34 mouse cellular contexts compared by ENCODE assay signal in the genomic region with DNA sequence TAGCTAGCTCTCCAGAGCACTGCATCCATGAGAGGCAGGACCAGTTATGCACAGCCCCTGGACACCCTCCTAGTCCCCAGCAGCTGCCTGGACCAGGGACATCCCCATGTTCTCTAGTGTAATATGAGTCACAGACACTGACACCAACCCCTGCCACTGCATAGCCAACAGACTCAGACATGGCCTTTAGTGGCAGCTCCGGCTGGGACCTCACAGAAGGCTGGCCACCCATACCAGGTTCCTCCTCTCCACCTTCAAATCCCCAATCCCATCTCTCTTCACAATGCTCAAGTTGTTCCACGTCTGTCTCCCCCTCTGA. TPM values are rescaled to one million over a fixed set of nuclear protein-coding genes. Genes with fewer than 3 reads are reported as not detected.
A peak's percentile ranks its signal among the peaks of the same experiment; 100 is the strongest.
DNase-seq lines count a peak whose midpoint lies in the region; ATAC-seq and TF ChIP-seq lines count a peak whose summit lies in the region.
"Had no signal": no experiment of that assay in that cellular context is flagged by ENCODE, and none has a peak within 500 bp of the region (broad histone marks: within the 10 kb centered on the region; RNA-seq: fewer than 3 reads in every experiment).

No protein-coding gene starts in this region.

- 0 out of 2 replicates have a peak, but pooled peaks cover 5% of the 10 kb centered on the region for H3K36me3 ChIP-seq in midbrain, embryonic 12.5 days
- 0 out of 2 replicates have a peak, but pooled peaks cover 8% of the 10 kb centered on the region for H3K36me3 ChIP-seq in midbrain, embryonic 14.5 days (ENCODE audit: control insufficient read depth, insufficient read depth, low read length)
- H3K36me3 ChIP-seq in myocyte (ENCODE audit: control insufficient read depth, insufficient read depth), result peaks cover 13% of the 10 kb centered on the region
- H3K36me3 ChIP-seq: forebrain, embryonic 15.5 days; liver, embryonic 15.5 days; midbrain, embryonic 15.5 days; stomach, embryonic 15.5 days had no signal

- DNase-seq in gastrocnemius, postnatal 14 days, result peak; percentile 21
- no peak for DNase-seq in gastrocnemius, postnatal 4 days (ENCODE audit: low spot score in 2 of 2)
- no peak for DNase-seq in midbrain, embryonic 14.5 days
- peak; percentile 28 for DNase-seq in adrenal gland, postnatal 14 days
- DNase-seq in layer of hippocampus, postnatal 14 days (ENCODE audit: low spot score in 2 of 2), result no peak
- DNase-seq: B cell, adult 2 months; cerebellum, adult 8-10 months; cerebellum, postnatal 36 days; heart, adult 18-20 months; heart, postnatal 36 days; kidney, adult 9 months; kidney, postnatal 10 days; lung, embryonic 14.5 days; lung, postnatal 14 days; right cerebral cortex, postnatal 4 days; thymus, adult 18-20 months; thymus, postnatal 25 days had no signal

- no peaks in the 10 kb centered on the region for H3K4me1 ChIP-seq in midbrain, embryonic 12.5 days
- no peaks in the 10 kb centered on the region for H3K4me1 ChIP-seq in midbrain, embryonic 14.5 days (ENCODE audit: control insufficient read depth, insufficient read depth, low read length)
- H3K4me1 ChIP-seq: embryonic facial prominence, embryonic 12.5 days; forebrain, embryonic 15.5 days; hindbrain, embryonic 13.5 days; liver, embryonic 15.5 days; midbrain, embryonic 15.5 days; stomach, embryonic 15.5 days had no signal

- no peak overlapping the region for H3K4me2 ChIP-seq in midbrain, embryonic 12.5 days (replicated peaks)
- no peak overlapping the region for H3K4me2 ChIP-seq in midbrain, embryonic 14.5 days (ENCODE audit: low read length)
- no peak overlapping the region for H3K4me2 ChIP-seq in myocyte (ENCODE audit: low read depth)
- H3K4me2 ChIP-seq: embryonic facial prominence, embryonic 12.5 days; forebrain, embryonic 15.5 days; heart, embryonic 11.5 days; hindbrain, embryonic 13.5 days; liver, embryonic 15.5 days; lung, embryonic 14.5 days; midbrain, embryonic 15.5 days; neural tube, embryonic 13.5 days; stomach, embryonic 15.5 days had no signal

- no peak overlapping the region for H3K27ac ChIP-seq in midbrain, embryonic 12.5 days (replicated peaks)
- H3K27ac ChIP-seq in midbrain, embryonic 14.5 days (replicated peaks; ENCODE audit: low read depth, low read length), result no peak overlapping the region
- H3K27ac ChIP-seq: embryonic facial prominence, embryonic 12.5 days; forebrain, embryonic 10.5 days; forebrain, embryonic 15.5 days; hindbrain, embryonic 13.5 days; liver, embryonic 15.5 days; midbrain, embryonic 15.5 days; neural tube, embryonic 13.5 days; stomach, embryonic 15.5 days had no signal

- ATAC-seq in midbrain, embryonic 12.5 days (ENCODE audit: low FRiP score, low read depth), result 0 out of 2 replicates have a peak, but pooled peaks have one; percentile 16
- no peak for ATAC-seq in midbrain, embryonic 14.5 days (ENCODE audit: low FRiP score, low TSS enrichment)
- ATAC-seq: forebrain, embryonic 15.5 days had no signal

- no peak overlapping the region for H3K4me3 ChIP-seq in midbrain, embryonic 12.5 days
- no peak overlapping the region for H3K4me3 ChIP-seq in midbrain, embryonic 14.5 days (replicated peaks; ENCODE audit: low read depth, low read length)
- H3K4me3 ChIP-seq in myocyte, result no peak overlapping the region
- H3K4me3 ChIP-seq: embryonic facial prominence, embryonic 12.5 days; forebrain, embryonic 10.5 days; forebrain, embryonic 15.5 days; hindbrain, embryonic 13.5 days; liver, embryonic 15.5 days; midbrain, embryonic 15.5 days; neural tube, embryonic 13.5 days; stomach, embryonic 15.5 days had no signal

- intact Hi-C loops in gastrocnemius, postnatal 14 days (cut with DNase I; ENCODE audit: low total_unique reads), result no loop called here

- no peaks in the 10 kb centered on the region for H3K9me3 ChIP-seq in midbrain, embryonic 12.5 days
- H3K9me3 ChIP-seq in midbrain, embryonic 14.5 days (ENCODE audit: control insufficient read depth, low read length), result no peaks in the 10 kb centered on the region
- H3K9me3 ChIP-seq: embryonic facial prominence, embryonic 12.5 days; forebrain, embryonic 10.5 days; forebrain, embryonic 15.5 days; hindbrain, embryonic 13.5 days; liver, embryonic 15.5 days; midbrain, embryonic 15.5 days; neural tube, embryonic 13.5 days; stomach, embryonic 15.5 days had no signal

- H3K27me3 ChIP-seq in midbrain, embryonic 12.5 days, result no peaks in the 10 kb centered on the region
- no peaks in the 10 kb centered on the region for H3K27me3 ChIP-seq in midbrain, embryonic 14.5 days (ENCODE audit: control insufficient read depth, insufficient read depth, low read length)
- no peaks in the 10 kb centered on the region for H3K27me3 ChIP-seq in myocyte (ENCODE audit: control insufficient read depth, insufficient read depth, insufficient read length)
- H3K27me3 ChIP-seq: embryonic facial prominence, embryonic 12.5 days; forebrain, embryonic 15.5 days; hindbrain, embryonic 13.5 days; liver, embryonic 15.5 days; midbrain, embryonic 15.5 days; neural tube, embryonic 13.5 days; stomach, embryonic 15.5 days had no signal

- no peak overlapping the region for H3ac ChIP-seq in myocyte (ENCODE audit: control insufficient read depth, insufficient read length)

- 95% methylated on average over 2 of the region's 2 CpGs for WGBS in midbrain, embryonic 12.5 days
- 81% methylated on average over 2 of the region's 2 CpGs for WGBS in midbrain, embryonic 14.5 days

- TF ChIP-seq POLR2A in myocyte (IDR thresholded peaks at IDR 0.05; ENCODE audit: insufficient read length, low read depth), result no peak

- no peak overlapping the region for H3K9ac ChIP-seq in midbrain, embryonic 12.5 days (replicated peaks)
- no peak overlapping the region for H3K9ac ChIP-seq in midbrain, embryonic 14.5 days (replicated peaks; ENCODE audit: low read length)
- H3K9ac ChIP-seq: embryonic facial prominence, embryonic 12.5 days; forebrain, embryonic 15.5 days; hindbrain, embryonic 13.5 days; liver, embryonic 15.5 days; lung, embryonic 14.5 days; midbrain, embryonic 15.5 days; neural tube, embryonic 13.5 days; stomach, embryonic 15.5 days had no signal

- no peaks in the 10 kb centered on the region for H3K79me2 ChIP-seq in myocyte (ENCODE audit: control insufficient read depth, insufficient read depth)

TF ChIP-seq in myocyte, 11 proteins besides CTCF, POLR2A, EP300 and RAD21:
- TF ChIP-seq REST (IDR thresholded peaks at IDR 0.05; ENCODE audit: insufficient read depth, insufficient read length) (no peak), MYOG (IDR thresholded peaks at IDR 0.05; ENCODE audit: control insufficient read depth in 1 of 3, insufficient read depth in 1 of 3, insufficient read length in 2 of 3, low read depth in 2 of 3) (peak in 2 of 3 experiments; percentile 38 to 42), USF1 (IDR thresholded peaks at IDR 0.05; ENCODE audit: low read depth) (no peak), TCF3 (IDR thresholded peaks at IDR 0.05; ENCODE audit: insufficient read length, low read depth) (no peak), SRF (IDR thresholded peaks at IDR 0.05; ENCODE audit: control insufficient read depth, insufficient read length, low read depth) (no peak), MYOD1 (IDR thresholded peaks at IDR 0.05; ENCODE audit: control insufficient read depth in 1 of 3, insufficient read length in 2 of 3, low read depth in 2 of 3) (peak in 1 of 3 experiments; percentile 34)

RNA-seq across cellular contexts. Expression of a gene that starts 7.2 kb away (rescaled TPM):
- total RNA-seq in gastrocnemius, postnatal 14 days (2021), result not detected
- total RNA-seq in gastrocnemius, postnatal 4 days (2021), result under 1 TPM; 0.23 to 0.29 TPM
- polyA plus RNA-seq in midbrain, embryonic 12.5 days (2016; fragmentation: Nextera tagmentation; extraction: Ambion mirVana), result 0.09 and 0.21 TPM in 2 replicates
- 0.12 TPM in 2 replicates for polyA plus RNA-seq in midbrain, embryonic 14.5 days (2014; fragmentation: Nextera tagmentation; extraction: Ambion mirVana)
- total RNA-seq in adrenal gland, postnatal 14 days (2021), result 11.9 and 12.5 TPM in 2 replicates
- 0.04 TPM for polyA plus RNA-seq in myocyte (2012; fragmentation: generic; extraction: Trizol)
- total RNA-seq in layer of hippocampus, postnatal 14 days (2021), result under 1 TPM in 1 of 2 experiments, not detected in 1; 0.36 TPM
- total RNA-seq: gastrocnemius, adult 8-10 months; heart, adult 18-20 months; heart, postnatal 36 days; liver, adult 2 months had no signal
- polyA plus RNA-seq: forebrain, embryonic 10.5 days; heart, embryonic 11.5 days; heart, embryonic 16.5 days; intestine, postnatal 0 days; large intestine, adult 2 months; limb, embryonic 11.5 days; liver, adult 2 months; liver, embryonic 15.5 days; neural tube, embryonic 13.5 days; stomach, embryonic 15.5 days had no signal

RNA-seq across cellular contexts. Expression of a gene that starts 35.8 kb away (rescaled TPM):
- total RNA-seq in gastrocnemius, postnatal 14 days (2021), result 100 to 1,000 TPM; 121 to 126 TPM
- total RNA-seq in gastrocnemius, postnatal 4 days (2021), result 100 to 1,000 TPM; 142 to 159 TPM
- polyA plus RNA-seq in midbrain, embryonic 12.5 days (2016; fragmentation: Nextera tagmentation; extraction: Ambion mirVana), result 238 and 248 TPM in 2 replicates
- polyA plus RNA-seq in midbrain, embryonic 14.5 days (2014; fragmentation: Nextera tagmentation; extraction: Ambion mirVana), result 283 and 291 TPM in 2 replicates
- total RNA-seq in adrenal gland, postnatal 14 days (2021), result 132 and 134 TPM in 2 replicates
- 78.9 TPM for polyA plus RNA-seq in myocyte (2012; fragmentation: generic; extraction: Trizol)
- 100 to 1,000 TPM; 150 to 156 TPM for total RNA-seq in layer of hippocampus, postnatal 14 days (2021)

Comparison
In these comparisons a context has a peak if more than half of its experiments do, and no peak if none do; other contexts are left out.
1. DNase-seq: peak in gastrocnemius, postnatal 14 days (single experiment) and adrenal gland, postnatal 14 days (single experiment); none in gastrocnemius, postnatal 4 days (0 of 2), midbrain, embryonic 14.5 days (single experiment) and layer of hippocampus, postnatal 14 days (0 of 2).